Mouse (Mus musculus): ENCODE results near the gene Stx5a.

DNA sequence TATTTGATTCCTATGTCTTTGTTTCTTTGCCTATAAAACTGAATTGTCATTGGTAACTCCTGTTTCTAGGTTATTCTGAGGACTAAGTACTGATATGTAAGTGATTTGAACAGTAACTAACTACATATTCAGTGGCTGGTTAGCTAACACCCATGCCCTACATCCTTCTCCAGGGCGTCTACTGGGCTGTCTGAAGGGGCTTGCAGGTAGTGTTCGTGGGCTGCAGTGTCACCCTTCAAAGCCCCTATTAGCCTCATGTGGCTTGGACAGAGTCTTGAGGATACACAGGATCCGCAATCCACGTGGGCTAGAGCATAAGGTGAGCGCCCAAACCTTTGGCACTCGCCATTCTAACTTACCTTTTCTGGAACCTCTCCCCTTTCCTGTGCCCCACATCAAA lies 1.6 kb upstream of the Stx5a start:
- TF ChIP-seq POLR2A (IDR thresholded peaks at IDR 0.05; ENCODE audit: borderline replicate concordance, control insufficient read depth, low read depth, low read length) (no peak), CTCF (IDR thresholded peaks at IDR 0.05; ENCODE audit: control insufficient read depth, insufficient read depth, low read length) (no peak)

All from bone marrow, adult 2 months (tissue).